Mouse (Mus musculus): ENCODE data around the gene Slc45a3. TPM values are rescaled to one million over a fixed set of nuclear protein-coding genes. Genes with fewer than 3 reads are reported as not detected.

The Slc45a3 gene
- polyA plus RNA-seq, 1 experiment, result 5.7 TPM

DNA sequence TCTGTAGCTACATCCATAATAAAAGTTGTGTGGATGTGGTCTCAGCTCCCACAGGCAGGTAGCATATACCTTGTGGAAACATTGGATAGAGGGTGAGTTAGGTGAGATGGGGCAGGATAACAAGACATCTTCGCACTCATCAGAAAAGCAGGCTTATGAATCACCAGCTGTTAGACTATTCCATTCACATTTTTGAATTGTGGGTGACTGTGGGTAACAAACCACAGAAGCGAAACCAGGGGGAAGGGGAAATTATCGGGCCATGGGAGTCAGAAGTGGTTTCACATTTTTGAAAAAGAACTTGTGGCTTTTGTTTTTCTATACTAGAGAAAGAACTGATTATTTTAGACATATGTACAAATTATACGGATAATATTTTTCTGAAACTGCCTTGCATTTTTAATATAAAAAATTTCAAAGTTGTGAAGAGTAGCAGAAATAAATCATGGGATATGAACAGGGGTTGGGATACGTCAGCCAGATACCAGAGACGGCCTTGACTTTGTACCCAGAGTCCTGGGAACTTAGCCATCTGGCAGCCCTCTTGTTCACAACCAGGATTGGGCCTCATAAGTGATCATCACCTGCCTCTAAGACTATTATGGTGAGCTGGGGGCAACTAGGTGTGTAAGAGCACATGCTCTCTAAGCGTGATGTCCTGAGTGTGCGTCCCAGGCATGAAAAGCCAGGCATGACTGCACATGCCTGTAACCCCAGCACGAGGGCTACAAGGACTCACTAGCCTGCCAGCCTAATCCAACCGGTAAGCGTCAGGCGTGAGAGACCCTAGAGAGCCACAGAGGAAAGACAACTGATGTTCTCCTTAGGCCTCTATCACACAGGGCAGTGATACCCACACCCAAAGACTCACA is 30.6 kb downstream of the Slc45a3 start:
- no peak for DNase-seq (ENCODE audit: low spot score)

DNA sequence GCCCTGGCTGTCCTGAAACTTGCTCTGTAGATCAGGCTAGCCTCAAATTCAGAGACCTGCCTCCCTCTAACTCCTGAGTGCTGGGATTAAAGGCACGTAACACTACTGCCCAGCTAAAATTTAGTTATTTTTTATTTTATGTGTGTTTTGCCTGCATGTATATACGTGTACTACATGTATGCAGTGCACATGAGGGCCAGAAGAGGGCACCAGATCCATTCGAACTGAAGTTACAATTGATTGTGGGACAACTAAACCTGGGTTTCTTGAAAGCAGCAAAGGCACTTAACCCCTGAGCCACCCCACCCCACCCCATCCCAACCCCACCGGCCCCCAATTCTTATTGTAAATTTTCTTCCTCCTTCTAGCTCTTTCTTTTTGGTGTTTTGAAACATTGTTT is 32.3 kb downstream of the Slc45a3 start:
- no peak for DNase-seq (ENCODE audit: low spot score)

DNA sequence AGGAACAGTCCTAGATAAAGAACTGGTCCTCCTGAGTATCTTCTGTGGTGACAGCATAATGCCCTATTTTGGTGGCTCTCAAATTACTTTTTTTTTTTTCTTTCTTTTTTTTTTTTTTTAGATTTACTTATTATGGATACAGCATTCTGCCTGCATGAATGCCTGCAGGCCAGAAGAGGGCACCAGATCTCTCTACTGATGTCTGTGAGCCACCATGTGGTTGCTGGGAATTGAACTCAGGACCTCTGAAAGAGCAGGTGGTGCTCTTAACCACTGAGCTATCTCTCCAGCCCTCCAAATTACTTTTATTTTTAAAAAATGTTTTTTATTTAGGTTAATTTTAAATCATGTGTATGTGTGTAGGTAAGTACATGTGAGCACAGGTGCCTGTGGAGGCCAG is 37.7 kb downstream of the Slc45a3 start:
- DNase-seq (ENCODE audit: low spot score), result no peak

DNA sequence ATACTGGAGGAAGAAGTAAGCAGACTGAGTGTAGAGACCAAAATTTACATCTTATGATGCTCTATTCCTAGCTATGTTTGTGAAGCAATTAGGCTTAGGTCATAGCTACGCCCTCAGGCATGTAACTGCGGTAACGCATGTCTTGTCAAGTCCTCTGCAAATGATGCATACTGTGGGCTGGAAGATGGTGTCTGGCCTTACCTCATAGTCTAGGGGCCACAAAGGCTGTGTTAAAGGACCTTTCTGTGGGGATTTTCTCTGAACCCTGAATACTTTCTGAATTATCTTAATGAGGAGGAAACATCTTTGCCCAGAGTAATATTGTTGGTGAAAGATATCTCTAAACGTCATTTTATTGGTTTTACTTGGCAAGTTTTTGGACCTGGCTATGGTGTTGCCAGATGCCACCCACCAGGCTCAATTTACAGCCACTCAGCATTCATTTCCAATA is 39.1 kb downstream of the Slc45a3 start:
- DNase-seq (ENCODE audit: low spot score), result no peak

DNA sequence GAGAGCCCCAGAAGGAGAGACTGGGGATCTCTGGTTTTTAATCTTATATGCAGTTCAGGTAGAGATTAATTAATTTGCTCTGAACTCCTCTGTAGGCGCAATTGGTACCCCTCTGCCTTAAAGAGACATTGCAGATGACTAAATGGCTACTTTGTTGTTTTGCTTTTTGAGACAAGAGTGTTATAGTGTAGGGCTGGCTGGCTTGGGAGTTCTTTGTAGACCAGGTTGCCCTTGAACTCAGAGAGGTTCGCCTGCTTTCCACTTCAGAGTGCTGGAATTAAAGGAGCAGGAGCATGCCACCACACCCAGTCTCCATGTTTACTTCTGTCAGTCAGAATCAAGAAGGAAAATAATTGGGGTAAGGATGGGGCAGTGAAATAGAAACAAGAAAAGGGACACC is 40.3 kb downstream of the Slc45a3 start:
- DNase-seq (ENCODE audit: low spot score), result no peak

DNA sequence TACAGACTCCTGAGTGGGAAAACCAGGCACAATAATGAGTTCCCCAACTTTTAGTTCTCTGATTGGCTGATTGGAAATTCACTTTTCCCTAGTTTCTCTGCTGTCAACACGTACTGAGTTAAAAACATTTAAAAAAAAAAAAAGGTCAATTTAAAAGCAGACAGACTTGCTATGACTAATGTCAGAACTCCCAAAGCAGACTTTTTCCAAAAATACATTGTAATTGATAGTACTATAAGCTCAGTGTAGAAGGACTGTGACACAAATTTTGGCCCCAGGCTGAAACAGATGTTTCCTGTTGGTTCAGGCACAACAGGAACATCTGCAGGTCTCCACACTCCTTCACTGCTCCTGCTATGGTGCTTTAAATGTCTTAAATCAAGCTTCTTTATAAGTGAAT is 41.0 kb downstream of the Slc45a3 start:
- no peak for DNase-seq (ENCODE audit: low spot score)

DNA sequence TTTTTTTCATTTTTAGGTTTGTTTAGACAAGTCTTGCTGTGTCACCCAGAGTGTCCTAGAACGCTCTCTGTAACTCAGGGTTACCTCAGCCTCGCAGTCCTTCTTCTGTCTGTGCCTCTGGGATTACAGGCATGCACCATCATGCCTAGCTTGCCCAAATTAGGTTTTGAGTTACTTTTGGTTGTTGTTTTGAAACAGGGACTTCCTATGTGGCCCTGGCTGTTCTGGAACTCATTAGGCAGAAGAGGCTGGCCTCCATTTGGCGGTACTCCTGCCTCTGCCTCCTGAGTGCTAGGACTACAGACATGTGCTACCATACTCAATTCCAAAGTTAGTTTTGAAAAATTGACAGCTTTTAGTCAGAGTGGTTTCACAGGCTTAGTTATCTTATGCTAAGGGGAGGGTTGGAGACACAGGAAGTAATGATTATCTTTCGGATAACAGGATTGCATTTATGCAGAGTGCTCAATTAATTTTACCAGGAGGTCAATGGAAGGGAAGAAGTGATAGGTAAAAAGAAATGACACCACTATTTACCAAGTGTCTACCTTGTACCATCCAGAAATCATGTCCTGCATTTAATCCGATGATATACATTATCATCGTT is 41.9 kb downstream of the Slc45a3 start:
- no peak for DNase-seq (ENCODE audit: low spot score)

DNA sequence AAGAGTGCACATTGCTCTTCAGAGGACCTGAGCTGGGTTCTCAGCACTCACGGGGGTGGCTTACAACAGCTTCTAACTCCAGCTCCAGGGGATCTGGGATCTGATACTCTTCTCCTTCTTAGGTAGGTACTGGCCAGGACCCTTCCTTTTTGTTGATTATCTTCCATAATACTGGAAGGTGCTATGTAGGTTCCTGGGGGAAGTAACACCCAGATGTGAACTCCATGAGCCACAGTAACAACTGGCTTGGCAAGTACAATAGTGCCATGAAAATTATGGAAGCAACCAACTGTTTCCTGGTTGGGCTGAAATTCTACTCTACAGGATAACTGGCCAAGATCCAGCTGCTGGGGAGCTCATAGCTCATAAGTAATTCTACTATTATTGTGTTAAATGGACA is 42.7 kb downstream of the Slc45a3 start:
- no peak for DNase-seq (ENCODE audit: low spot score)

DNA sequence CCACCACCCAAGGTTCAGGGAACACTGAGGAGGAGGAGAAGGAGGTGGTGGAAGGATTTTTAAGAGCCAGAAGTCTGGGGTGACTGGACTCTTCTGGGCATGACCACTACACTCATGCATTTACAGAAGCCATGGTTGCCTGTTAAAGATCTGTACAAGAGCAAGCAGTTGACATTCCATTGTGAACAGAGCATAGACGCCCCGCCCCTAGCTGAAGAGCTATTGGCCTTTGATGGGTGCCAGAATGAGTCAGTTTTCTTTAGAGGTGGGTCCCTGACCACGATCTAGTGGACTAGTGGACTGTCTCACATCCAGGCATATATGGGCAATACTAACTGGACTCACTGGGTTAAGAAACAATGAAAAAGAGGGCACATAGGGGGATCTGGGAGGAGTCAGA is 43.3 kb downstream of the Slc45a3 start:
- no peak for DNase-seq (ENCODE audit: low spot score)

DNA sequence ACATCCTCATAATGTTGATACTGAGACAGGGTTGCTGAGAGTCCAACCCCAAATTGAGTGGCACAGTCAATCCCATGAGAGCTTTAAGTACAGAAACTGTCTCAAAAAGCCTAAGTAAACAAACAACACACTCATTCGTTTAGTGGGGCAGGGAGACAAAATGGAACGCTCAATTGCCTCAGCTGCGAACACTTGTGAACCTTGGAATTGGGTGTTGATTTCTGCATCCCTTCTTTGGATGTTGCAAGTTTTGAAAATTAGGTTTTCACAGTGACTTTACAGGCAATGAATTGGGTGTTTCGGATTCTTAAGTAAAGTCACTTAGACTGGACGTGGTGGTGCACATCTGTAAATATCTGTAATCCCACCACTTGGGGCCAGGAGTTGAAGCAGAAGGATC is 44.0 kb downstream of the Slc45a3 start:
- no peak for DNase-seq (ENCODE audit: low spot score)

DNA sequence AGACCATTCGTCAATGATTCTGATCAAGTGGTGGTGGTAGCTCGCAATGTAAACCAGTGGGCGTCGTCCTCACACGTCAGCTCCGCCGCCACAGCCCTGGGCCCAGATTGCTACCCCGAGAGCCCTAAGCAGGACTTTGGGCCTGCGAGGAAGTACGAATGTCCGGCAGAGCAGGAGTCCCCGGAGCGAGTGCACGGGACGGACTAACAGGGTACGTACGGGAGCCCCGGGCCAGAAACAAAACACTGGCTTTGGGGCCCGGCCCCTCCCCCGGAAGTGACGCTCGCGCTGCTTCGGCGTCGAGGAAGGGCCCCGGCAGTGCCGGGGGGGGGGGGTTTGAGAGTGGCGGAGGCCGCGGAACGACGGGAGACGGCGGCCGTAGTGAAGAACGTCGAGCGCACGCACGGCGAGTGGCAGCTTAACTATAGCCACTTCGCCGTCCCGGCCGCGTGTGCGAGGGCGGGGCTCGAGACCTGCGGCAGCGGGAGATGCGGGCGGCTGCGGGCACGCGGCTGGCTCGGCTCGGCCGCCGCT is 44.6 kb downstream of the Slc45a3 start, which contains the start of gene Elk4:
Gene Elk4 (plus strand): TSS at position 326 of the 534 bp plus-strand sequence.
- DNase-seq (ENCODE audit: low spot score), result peak; percentile 89

DNA sequence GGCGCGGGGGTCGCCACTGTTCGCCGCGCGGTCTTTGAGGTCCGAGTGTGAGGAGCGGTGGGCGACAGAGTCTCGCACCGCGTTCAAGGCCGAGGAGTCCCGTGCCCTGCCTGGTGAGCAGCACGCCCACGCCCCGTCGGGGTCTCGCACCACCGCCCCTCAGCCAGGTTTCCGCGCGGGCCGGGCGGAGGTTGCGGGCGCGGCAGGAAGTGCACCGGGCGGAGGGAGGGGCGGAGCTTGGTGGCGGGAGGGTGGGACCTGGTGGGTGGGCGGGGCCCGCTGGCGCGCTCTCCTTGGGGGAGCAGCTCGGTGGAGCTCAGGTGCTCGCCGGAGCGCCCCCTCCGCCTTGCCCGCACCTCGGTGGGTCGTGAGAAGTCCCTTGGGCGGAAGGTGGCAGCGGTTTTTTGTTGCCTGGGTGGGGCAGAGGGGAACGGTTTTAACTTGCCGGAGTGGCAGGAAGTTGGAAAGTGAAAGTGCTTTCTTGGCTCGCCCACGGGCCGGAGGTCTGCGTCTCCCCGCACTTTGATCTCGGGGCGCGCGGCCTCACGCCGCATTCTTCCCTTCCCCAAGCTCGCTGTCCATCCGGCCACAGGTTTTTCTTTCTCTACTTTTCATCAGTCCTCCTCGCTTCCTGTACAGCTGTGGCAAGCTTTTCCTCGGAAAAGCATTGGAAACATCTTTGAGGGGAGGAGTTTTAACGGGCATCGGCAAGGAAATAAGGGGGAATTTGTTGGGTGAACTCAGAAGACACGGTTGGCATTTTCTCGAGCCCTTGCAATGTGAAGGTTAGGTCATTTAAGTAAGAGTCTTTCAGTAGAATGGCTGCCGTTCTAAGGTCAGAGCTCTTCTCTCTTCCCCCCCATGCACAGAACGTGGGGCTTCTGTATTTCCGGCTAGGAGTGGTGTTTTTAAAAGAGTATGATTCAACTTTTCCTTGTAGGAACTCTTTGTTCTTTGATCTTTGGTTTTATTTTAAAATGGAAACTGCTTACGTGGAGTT is 45.4 kb downstream of the Slc45a3 start:
- DNase-seq (ENCODE audit: low spot score), result peak; percentile 93

DNA sequence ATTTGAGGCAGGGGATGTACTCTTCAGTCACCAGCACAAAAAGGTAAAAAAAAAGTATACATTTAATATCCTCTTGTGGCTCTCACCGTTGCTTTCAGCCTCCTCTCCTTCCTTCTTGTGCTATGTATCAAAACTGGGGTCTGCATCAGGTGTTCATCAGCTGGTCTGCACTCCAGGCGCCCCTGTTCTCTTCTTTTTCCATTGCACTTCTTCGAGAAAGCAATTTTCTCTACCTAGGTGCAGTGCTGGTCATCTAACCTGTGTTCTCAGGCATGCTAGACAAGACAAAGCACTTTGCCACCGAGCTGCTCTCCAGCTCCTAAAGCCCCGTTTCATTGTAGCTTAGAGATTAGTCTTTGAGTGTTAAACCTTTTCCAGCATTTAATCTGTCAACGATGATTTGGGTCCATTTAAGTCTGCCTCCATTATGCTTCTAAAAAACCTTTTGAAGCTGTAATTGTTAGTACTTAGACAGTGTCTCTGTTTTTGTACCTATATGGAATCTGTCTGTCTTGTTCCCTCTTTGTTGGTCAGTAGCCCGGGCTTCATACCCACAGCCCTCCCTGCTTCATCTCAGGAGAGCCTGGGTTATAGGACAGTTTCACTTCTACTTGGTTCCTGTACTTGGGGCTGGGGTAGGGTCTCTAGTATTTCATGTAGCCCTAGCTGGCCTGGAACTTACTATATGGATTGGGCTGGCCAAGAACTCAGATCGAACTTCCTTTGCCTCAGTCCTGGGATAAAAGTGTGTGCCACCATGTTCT is 46.3 kb downstream of the Slc45a3 start:
- DNase-seq (ENCODE audit: low spot score), result no peak

DNA sequence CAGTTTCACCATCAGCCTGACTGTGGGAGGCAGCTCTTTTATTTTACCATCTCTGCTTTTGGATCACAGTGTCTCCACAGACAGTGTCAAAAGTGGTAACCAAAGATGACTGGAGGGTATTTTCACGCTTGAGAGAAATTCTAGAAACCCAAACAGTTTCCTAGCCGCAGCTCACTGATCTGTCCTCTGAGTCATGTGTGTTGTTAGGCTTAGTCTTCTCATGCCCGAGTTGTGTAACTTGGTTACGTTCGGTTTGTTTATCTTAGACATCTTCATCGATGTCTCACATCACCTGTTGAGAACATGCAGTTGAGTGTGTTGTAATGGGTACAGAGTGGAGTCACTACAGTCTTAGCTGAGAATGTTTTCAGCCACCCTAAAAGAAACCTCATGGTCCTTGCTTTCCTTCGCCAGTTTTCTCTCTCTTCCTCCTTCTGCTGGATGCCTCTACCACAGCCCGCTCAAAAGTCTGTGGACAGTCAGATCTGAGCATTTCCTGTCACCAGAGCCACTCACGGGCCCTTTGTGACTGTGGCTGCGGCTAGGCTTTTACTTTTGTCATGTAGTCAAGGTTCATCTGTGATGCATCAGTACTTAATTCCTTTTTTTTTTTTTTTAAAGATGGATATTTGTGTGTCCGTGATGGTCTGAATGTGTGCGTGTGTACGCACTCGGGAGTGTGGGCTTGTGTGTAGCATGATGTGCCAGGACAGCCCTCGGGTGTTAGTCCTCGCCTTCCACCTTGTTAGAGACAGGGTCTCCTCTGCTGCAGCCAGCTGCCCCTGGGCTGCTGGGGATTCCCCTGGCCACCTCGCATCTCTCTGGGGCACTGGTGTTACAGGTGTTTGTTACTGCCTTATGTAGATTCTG is 48.1 kb downstream of the Slc45a3 start:
- DNase-seq (ENCODE audit: low spot score), result no peak

DNA sequence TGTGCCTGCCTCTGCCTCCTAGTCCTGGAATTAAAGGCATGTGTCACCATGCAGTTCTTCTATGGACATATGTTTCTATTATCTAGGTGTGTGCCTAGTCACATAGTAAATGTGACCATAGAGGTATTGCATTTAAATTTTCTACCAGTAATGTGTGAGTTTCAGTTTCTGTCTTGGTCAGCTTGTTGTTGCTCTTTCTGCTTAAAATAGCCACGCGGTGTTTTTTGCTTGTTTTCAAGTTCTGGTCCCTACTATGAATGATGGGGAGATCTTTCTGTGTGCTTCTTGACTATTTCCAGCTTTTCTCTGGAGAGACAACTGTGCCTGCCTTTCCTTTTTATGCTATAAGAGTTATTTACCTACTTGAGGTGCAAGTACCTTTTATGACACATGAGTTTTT is 49.0 kb downstream of the Slc45a3 start:
- DNase-seq (ENCODE audit: low spot score), result no peak

DNA sequence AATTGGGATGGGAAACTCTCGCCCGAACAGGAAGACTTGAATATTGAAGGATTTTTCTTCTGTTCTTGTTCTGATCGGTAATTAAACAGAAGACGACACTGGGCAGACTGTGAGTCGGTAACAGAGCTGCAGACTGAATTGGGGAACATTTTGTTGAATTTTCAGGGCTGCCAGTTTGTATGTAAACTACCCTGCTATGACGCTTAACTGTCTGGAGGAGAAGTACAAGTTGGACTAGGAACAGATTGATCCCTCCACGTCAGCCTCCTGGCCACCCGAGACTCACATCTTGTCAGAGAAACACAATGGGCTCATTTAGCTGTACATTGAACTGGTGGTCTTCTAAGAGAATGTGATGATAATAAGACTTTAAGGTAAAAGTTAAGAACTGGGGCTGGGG is 50.1 kb downstream of the Slc45a3 start:
- DNase-seq (ENCODE audit: low spot score), result no peak

DNA sequence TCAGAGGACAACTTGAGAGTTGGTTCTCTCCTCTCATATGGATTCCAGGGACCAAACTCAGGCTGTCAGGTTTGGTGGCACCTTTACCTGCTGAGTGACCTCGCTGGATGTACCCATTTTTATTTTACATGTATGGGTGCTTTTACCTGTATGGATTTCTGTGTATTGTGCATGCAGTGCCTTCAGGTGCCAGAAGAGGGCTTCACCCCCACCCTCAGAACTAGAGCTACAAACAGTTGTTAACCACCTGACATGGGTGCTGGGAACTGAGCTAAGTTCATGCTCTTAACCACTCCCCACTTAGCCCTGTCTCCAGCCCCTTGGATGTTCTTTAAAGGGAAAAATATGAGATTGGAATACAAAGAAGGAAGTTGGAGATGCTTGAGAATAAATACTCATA is 52.0 kb downstream of the Slc45a3 start:
- no peak for DNase-seq (ENCODE audit: low spot score)

DNA sequence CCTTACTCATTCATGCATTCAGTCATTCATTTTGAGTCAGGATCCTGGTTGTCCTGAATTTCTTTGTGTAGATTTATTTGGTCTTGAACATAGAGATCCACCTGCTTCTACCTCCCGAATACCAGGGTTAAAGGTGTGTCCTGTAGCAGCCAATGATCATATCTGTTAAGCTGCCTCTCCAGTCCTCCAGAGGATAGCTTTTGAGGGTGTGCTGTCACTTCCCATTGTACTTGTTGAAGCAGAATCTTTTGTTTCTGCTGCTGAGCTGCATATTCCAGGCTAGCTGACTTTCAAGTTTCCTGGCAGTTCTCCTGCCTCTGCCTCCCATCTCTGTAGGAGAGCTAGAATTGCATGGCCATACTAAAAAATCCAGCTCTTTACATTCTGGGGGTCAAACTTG is 53.9 kb downstream of the Slc45a3 start:
- DNase-seq (ENCODE audit: low spot score), result no peak

DNA sequence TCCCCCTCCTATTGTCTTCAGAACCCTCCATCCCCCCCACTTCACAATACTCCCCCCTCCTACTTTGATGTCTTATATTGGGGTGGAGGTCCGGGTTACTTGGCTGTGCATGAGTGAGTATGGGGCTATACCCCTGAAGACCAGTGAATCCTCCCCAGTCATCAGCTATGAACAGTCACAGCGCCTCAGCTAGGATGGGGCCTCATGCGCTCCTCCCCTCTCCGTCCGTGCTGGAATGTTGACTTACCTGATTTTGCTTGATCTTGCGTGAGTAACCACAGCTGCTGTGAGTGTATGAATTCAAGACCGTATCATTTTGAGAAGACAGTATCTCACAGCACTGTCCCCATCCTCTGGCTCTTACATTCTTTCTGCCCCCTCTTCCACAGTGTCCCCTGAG is 57.1 kb downstream of the Slc45a3 start:
- no peak for DNase-seq (ENCODE audit: low spot score)

DNA sequence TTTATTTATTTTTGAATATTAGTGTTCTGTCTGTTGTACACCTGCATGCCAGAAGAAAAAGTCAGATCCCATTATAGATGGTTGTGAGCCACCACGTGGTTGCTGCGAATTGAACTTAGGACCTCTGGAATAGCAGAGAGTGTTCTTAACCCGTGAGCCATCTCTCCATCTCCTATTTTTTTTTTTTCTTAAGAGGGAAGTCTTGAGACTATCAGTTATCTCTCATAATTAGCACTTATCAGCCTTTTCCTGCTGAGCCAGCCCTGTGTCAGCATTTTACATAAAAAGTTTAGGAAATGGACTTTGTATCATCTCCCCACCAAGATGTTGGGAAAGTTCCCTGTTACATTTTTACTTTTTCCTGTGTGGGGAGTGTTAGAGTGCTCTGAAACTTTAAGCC is 59.3 kb downstream of the Slc45a3 start:
- no peak for DNase-seq (ENCODE audit: low spot score)

Measured in urinary bladder, adult 2 months (tissue).